Mouse (Mus musculus) ovary, postnatal 10 days (tissue): ENCODE data around the gene Clp1.
A peak's percentile ranks its signal among the peaks of the same experiment; 100 is the strongest.

Experiments
- DNase-seq: peaks from one replicate; pipeline ENCODE4 v3.0.0; 2022; ENCODE audit warnings: low spot score

Gene Clp1

DNA sequence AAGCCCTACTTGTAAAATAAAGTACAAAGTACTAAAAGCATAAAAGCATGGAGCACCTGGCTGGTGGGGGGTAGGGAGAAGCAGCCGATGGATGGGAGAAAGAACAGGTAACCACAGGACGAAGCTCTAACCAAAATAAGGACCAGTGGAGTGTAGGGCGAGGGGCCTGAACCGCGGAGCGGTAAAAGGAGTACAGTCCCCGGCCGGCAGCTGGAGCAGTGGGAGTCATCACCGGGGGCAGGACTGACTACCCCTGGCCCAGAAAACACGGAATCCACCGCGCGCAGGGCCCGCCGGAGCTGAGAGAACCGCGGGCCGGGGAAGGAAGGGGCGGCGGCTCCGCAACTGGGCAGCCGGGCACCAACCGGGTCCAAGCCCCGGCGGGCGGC, 12.7 kb downstream of the Clp1 start:
- DNase-seq, result no peak

DNA sequence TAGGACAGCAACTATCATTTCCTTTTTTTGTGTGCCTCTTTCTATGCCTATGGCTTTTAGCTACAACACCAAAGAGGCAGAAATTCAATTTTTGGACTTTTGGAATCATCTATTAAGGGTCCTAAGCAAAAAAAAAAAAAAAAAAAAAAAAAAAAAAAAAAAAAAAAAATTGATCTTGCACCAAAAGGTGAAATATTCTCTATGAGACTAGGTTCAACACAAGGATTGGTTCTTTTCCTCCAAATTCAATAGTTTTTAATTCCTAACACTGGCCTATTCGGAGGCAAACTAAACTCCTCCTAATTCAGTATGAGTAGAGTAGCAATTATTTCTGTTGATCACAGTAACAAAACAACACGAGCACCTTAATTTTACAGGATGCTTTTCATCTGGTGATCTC, 15.3 kb downstream of the Clp1 start:
- DNase-seq, result no peak

DNA sequence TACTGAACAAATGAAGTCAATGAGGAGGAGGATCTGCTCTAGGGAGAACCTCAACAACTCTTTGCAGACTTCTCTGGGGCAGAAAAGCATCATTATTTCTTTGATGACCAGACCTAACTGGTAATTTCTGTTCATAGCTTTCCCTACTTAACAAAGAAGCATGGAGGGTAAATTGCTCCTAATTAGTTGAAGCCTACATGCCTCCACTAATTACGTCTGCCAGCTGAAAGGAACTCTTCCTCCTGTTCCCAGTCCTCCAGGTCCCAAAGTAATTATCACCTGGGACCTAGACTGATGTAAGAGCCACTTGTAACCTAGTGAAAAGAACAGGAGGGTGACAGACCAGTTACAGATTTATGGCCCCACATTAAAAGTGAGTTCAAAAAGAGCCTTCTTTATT, 19.6 kb downstream of the Clp1 start:
- no peak for DNase-seq

DNA sequence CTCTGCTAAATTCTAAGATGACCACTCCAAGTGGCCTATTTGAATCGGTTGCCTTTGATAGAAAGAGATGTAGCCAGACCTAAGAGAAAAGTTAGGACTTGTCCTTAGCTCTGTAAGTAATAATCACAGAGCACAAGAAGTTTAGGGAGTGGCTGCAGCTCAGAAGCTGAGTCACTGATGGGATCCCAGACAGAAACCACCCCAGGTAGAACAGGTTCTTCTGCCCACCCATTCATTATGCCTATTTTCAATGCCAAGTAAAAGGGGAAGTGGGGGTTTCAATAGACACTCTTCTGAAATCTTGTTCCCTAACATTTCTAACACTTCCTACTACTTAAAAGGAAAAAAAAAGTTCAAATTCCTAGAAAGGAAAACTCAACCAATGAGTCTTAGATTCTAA, 21.9 kb downstream of the Clp1 start:
- DNase-seq, result no peak

DNA sequence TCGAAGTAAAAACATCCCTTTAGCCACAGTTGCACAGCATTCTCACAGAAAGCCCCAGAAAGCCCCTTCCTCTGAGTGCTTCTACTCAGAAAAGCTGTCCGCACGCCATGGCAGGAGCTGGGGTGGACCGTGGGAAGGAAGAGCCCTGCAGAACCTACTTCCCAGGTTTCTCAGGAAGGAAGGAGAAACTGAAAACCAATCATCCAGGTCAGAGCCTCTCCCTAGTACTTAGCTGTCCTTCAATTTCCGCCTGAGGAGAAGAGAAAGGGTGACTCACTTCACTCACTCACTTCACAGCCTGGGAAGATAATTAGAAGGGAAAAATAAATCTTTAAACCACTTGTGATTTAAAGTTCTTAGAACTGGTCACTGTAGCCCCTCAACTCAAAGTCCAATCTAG, 22.8 kb downstream of the Clp1 start:
- no peak for DNase-seq

DNA sequence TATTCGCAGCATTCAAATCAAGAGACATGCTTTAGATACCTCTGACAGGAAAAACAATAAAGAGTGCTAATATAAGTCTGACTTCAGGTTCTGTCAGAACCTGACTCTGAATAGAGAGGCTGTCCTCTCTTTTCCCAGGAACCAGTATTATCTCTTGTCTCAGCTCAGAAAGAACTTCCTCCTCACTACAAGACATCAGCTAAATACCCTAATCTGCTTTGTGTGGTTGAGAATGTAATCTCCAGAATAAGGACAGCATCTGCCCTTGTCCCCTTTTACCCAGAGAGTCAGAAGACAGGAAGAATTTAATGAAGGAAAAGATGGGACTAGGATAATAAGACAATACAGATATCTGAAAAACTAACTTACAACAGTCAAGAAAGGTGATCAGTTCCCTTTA, 23.7 kb downstream of the Clp1 start:
- no peak for DNase-seq

DNA sequence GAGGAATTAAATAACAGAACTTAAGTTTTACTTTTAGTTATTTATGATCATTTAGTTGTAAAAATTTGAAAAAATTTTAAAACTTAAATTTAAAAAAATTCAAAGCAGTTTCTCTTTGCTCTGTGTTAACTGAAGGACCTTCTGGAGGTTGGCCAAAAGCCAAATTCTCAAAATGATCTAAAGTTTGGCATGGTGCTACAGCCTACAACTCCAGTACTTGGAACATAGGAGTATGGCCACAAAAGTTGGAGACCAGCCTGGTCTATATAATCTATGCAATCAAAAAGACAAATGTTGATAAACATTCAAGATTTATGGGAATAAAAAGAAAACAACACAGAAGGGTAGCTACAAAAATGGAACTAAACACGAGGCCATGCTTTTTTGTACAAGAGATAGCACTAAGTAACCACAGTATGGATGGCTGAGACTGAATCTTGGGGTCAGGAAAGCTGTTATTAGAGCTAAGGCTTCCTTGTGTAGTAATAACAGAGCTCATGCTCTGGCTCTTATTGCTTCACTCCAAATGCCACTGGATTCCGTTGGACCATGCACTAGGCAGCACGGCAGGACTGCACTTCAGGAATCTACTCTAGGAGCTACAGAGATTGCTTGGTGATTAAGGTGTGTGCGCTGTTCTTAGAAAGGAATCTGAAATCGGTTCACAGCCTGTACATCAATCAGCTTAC, 32.0 kb downstream of the Clp1 start:
- no peak for DNase-seq

DNA sequence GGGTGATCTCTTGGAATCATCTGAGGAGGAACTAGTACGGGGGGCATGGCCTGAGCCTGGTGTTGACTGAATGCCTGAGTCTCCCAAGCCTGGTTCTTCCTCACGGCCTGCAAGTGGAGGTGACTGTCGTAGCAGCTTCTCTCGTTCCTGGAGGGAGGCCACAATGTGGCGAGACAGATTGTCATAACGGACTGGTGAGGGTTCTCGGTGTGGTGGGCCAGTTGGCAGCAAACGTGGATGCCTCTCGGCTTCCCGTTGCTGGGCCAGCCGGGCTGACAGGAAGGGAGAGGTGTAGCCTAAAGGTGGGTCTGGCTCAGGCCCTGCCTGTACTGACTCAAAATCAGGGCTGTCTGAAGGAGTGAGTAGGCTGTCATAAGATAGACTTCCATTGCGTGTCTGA, 37.1 kb downstream of the Clp1 start:
- no peak for DNase-seq

DNA sequence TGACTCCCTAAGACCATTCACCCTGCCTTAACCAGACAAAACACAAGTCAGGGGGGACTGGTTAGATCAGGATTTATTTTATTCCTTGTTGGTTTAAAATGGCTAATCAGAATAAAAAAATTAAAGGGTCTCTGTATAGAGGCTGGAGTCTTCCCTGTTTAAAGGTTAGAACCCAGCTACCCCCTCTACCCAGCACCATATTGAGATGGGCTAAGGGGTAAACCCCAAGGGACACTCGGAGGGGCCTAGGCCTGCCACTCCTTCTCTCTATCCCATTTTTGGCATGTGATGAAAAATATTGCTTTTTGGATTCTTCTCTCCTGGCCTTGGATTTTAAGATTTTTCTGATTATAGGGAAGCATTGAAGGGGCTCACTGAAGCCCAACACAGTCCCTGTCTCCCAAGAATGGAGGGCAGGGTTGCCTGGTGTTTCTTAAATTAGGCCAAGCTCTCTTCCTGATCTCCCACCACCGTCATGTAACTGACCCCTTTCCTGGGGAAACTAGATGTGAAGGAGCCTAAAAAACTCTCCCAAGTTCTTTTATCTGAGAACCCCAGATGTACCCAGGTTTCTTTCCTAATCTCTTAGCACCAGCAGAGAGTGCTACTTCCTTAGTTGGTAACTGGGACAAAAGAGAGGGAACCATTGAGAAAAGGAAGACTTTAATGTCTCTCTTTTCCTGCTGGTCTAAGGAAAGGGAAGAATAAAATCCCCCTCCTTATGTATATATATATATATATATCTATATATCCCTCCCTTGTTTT, 38.9 kb downstream of the Clp1 start:
- DNase-seq, result no peak

DNA sequence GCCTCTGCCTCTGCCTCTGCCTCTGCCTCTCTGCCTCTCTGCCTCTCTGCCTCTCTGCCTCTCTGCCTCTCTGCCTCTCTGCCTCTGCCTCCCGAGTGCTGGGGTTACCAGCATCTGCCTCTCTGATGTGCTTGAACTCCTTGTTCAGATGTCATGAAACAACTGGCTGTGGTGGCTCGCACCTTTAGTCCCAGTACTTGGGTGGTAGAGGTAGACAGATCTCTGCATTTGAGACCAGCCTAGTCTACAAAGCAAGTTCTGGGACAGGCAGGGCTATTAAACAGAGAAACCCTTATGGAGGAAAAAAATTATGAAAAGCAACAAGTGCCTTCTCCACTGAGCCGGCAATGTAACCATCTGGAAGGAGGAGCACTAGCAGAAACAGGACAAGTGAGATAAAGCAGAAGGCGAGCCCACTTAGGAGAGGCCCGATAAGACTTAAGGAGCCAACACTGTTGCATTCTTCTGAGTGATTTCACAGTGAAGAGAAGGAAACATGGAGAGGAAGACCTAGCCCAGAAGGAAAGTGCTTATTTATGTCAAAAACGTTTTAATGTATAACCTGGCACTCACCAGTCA, 44.5 kb downstream of the Clp1 start:
- DNase-seq, result no peak

DNA sequence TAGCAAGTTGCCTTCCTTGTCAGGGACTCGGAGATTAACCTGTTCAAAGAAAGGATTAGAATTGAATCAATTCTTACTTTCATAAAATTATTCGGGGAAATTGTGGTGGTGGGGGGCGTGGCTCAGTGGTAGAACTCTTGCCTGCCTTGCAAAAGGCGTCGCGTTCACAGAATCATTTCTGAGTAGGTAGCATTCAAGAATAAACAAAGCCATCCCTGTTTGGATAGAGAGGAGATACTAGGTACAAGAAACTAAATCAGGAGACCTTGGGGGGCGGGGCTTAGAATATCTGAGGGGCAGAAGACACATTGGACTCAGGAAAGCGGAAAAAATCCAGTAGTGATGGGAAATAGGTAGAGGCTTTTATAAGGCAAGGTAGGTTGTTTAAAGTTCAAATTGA, 48.1 kb downstream of the Clp1 start, which contains the start of gene Tmx2:
Tmx2 (minus strand) TSS at position 125 of the 400 bp plus-strand sequence.
- no peak for DNase-seq

DNA sequence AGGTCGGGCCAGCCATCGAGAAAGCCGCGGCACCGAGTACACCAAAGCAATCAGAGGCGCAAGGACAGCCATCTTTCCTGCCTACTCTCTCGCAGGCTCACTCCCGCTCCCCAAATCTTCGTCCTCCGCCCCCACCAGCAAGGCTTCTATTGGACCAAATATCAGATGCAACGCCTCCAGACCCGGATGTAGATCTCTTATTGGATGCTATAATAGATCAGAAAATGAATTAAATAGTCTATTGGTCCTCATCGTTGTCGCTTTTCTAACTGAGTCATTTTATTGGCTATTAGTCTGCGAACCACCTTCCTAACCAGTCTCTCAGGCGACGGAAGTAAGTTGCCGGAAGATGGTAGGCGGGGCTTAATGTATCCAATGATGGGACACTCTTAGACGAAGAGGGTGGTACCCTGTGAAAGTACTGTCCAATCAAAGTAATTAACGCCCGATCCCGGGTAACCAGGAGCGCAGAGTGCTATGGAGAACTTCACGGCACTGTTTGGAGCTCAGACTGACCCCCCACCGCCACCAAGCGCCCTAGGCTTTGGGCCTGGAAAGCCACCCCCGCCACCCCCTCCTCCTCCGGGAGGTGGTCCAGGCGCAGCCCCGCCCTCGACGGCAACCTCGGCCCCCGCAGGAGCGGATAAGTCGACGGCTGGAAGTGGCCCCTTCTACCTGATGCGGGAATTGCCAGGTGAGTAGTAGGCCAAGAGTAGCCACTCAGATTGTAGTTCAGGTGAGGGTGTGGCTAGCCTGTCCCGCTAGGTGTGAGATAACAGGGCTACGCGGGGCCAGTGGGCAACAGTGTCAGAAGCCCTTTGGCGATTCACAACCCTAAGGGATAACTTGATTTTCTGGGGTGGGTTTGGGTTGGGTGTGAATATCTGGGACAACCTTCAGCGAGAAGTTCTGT, 48.9 kb downstream of the Clp1 start, which contains the start of the genes Gm28635 and Med19:
Gm28635 (minus strand) TSS at position 74 of the 913 bp plus-strand sequence.
Med19 (plus strand) TSS at position 435 of the 913 bp plus-strand sequence.
- DNase-seq, result peak; percentile 61

DNA sequence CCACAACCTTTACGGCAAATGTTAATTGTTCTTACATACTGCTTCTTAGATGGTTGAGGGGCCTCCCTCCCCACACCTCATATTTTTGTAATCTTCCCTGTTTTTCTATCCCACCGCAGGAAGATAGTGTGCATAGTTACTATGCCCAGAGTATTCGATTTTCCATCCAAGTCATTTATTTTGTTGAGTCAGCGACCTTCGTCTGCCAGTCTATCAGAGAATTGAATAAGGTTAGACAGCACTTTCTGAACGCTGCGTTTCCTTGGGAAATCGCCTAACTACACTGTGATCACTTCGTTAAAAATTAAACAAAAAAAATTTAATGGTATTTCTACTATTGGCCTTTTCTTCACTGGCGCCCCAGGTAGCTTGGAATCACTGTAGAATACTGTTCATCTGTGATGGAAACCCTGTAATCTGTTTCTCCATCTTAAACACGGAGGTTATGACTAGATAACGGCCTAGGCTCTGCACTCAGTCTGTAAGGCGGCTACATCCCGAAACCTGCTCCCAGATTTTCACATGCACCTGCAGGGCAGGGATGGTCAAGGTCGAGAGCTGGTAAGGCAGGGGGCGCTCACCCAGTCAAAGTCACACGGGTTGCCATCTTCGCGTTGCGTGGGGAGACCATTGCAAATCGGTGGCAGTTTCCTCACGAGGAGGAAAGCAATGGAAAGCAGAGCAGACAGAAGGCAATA, 49.7 kb downstream of the Clp1 start:
- peak; percentile 23 for DNase-seq
